Mouse (Mus musculus): ENCODE measurements around the gene Ttll11. TPM values are rescaled to one million over a fixed set of nuclear protein-coding genes. Genes with fewer than 3 reads are reported as not detected.

The Ttll11 gene
- 0.63 and 0.74 TPM in 2 replicates for polyA plus RNA-seq (2015; fragmentation: Nextera tagmentation; extraction: Ambion mirVana)

- peak within 1 kb of the TSS; percentile 76 for H3K4me3 ChIP-seq (replicated peaks)
- WGBS (ENCODE audit: insufficient replicate concordance), result under 1% methylated on average over 42 of the region's 42 CpGs
- peak within 1 kb of the TSS; percentile 55 for H3K27ac ChIP-seq (replicated peaks)
- peaks cover 17% of the 10 kb centered on the region; the same call in 1 of the 2 replicates for H3K27me3 ChIP-seq
- peaks cover 33% of the 10 kb centered on the region for H3K4me1 ChIP-seq (replicated peaks)
- H3K9me3 ChIP-seq (replicated peaks), result no peaks in the 10 kb centered on the region
- H3K9ac ChIP-seq, result peak within 1 kb of the TSS; percentile 75
- peak within 1 kb of the TSS; percentile 85 for H3K4me2 ChIP-seq
- H3K36me3 ChIP-seq (replicated peaks), result 0 out of 2 replicates have a peak, but pooled peaks cover 4% of the 10 kb centered on the region
- peak; percentile 86 for ATAC-seq (ENCODE audit: insufficient read depth)
These were observed at the start of gene Ttll11 for GRCm38 (mm10) chr2:35979644-35980021. TSS of gene Ttll11 (minus strand) at chr2:35979913.

GRCm38 (mm10) chr2:36023291-36023690, 43.6 kb upstream of the Ttll11 start:
- Histone ChIP-seq H3K27ac (replicated peaks) (no peak overlapping the region), H3K4me2 (no peak overlapping the region), H3K9ac (no peak overlapping the region), H3K4me3 (replicated peaks) (no peak overlapping the region), H3K36me3 (replicated peaks) (no peaks in the 10 kb centered on the region), H3K27me3 (peaks cover 5% of the 10 kb centered on the region; the same call in 1 of the 2 replicates), H3K9me3 (replicated peaks) (no peaks in the 10 kb centered on the region), H3K4me1 (replicated peaks) (no peaks in the 10 kb centered on the region)
- 25% methylated on average over 3 of the region's 3 CpGs for WGBS (ENCODE audit: insufficient replicate concordance)
- no peak for ATAC-seq (ENCODE audit: insufficient read depth)

GRCm38 (mm10) chr2:36021385-36022159, 41.9 kb upstream of the Ttll11 start:
- Histone ChIP-seq H3K27ac (replicated peaks) (no peak overlapping the region), H3K9ac (no peak overlapping the region), H3K4me3 (replicated peaks) (no peak overlapping the region), H3K36me3 (replicated peaks) (no peaks in the 10 kb centered on the region), H3K9me3 (replicated peaks) (no peaks in the 10 kb centered on the region), H3K27me3 (peaks cover 5% of the 10 kb centered on the region; the same call in 1 of the 2 replicates), H3K4me2 (peak overlapping the region; percentile 20; the same call in 1 of the 2 replicates), H3K4me1 (replicated peaks) (no peaks in the 10 kb centered on the region)
- 11% methylated on average over 32 of the region's 32 CpGs for WGBS (ENCODE audit: insufficient replicate concordance)
- ATAC-seq (ENCODE audit: insufficient read depth), result no peak

- Histone ChIP-seq H3K4me3 (replicated peaks) (no peak overlapping the region), H3K4me1 (replicated peaks) (0 out of 2 replicates have a peak, but pooled peaks cover 5% of the 10 kb centered on the region), H3K27ac (replicated peaks) (no peak overlapping the region), H3K4me2 (no peak overlapping the region), H3K9me3 (replicated peaks) (no peaks in the 10 kb centered on the region), H3K36me3 (replicated peaks) (no peaks in the 10 kb centered on the region), H3K9ac (no peak overlapping the region), H3K27me3 (peaks cover 47% of the 10 kb centered on the region)
- ATAC-seq (ENCODE audit: insufficient read depth), result peak; percentile 18; the same call in 1 of the 2 replicates
- WGBS (ENCODE audit: insufficient replicate concordance), result 35% methylated on average over 12 of the region's 12 CpGs
These were observed 33.3 kb upstream of the Ttll11 start for GRCm38 (mm10) chr2:36013010-36013409.

- Histone ChIP-seq H3K9me3 (replicated peaks) (no peaks in the 10 kb centered on the region), H3K9ac (no peak overlapping the region), H3K36me3 (replicated peaks) (no peaks in the 10 kb centered on the region), H3K4me1 (replicated peaks) (0 out of 2 replicates have a peak, but pooled peaks cover 5% of the 10 kb centered on the region), H3K4me3 (replicated peaks) (peak overlapping the region; percentile 36), H3K27me3 (peaks cover 52% of the 10 kb centered on the region), H3K27ac (replicated peaks) (no peak overlapping the region), H3K4me2 (peak overlapping the region; percentile 59)
- no peak for ATAC-seq (ENCODE audit: insufficient read depth)
- 1% methylated on average over 43 of the region's 44 CpGs for WGBS (ENCODE audit: insufficient replicate concordance)
These were observed 31.7 kb upstream of the Ttll11 start for GRCm38 (mm10) chr2:36011331-36011825.

- 41% methylated on average over 8 of the region's 8 CpGs for WGBS (ENCODE audit: insufficient replicate concordance)
- Histone ChIP-seq H3K36me3 (replicated peaks) (no peaks in the 10 kb centered on the region), H3K9ac (no peak overlapping the region), H3K4me2 (no peak overlapping the region), H3K4me1 (replicated peaks) (0 out of 2 replicates have a peak, but pooled peaks cover 5% of the 10 kb centered on the region), H3K9me3 (replicated peaks) (no peaks in the 10 kb centered on the region), H3K27ac (replicated peaks) (no peak overlapping the region), H3K4me3 (replicated peaks) (no peak overlapping the region), H3K27me3 (peaks cover 54% of the 10 kb centered on the region)
- no peak for ATAC-seq (ENCODE audit: insufficient read depth)
These were observed 30.9 kb upstream of the Ttll11 start for GRCm38 (mm10) chr2:36010579-36010978.

GRCm38 (mm10) chr2:36009386-36009785, 29.7 kb upstream of the Ttll11 start:
- ATAC-seq (ENCODE audit: insufficient read depth), result no peak
- H3K9ac ChIP-seq, result no peak overlapping the region
- peaks cover 54% of the 10 kb centered on the region for H3K27me3 ChIP-seq
- H3K36me3 ChIP-seq (replicated peaks), result no peaks in the 10 kb centered on the region
- WGBS (ENCODE audit: insufficient replicate concordance), result 25% methylated on average over 4 of the region's 4 CpGs
- H3K4me1 ChIP-seq (replicated peaks), result 0 out of 2 replicates have a peak, but pooled peaks cover 5% of the 10 kb centered on the region
- no peaks in the 10 kb centered on the region for H3K9me3 ChIP-seq (replicated peaks)
- H3K4me3 ChIP-seq (replicated peaks), result no peak overlapping the region
- H3K4me2 ChIP-seq, result no peak overlapping the region
- H3K27ac ChIP-seq (replicated peaks), result no peak overlapping the region

- peaks cover 50% of the 10 kb centered on the region for H3K27me3 ChIP-seq
- WGBS (ENCODE audit: insufficient replicate concordance), result 13% methylated on average over 1 of the region's 1 CpGs
- H3K27ac ChIP-seq (replicated peaks), result no peak overlapping the region
- H3K9me3 ChIP-seq (replicated peaks), result no peaks in the 10 kb centered on the region
- no peak for ATAC-seq (ENCODE audit: insufficient read depth)
- no peak overlapping the region for H3K4me3 ChIP-seq (replicated peaks)
- no peak overlapping the region for H3K9ac ChIP-seq
- 0 out of 2 replicates have a peak, but pooled peaks cover 5% of the 10 kb centered on the region for H3K4me1 ChIP-seq (replicated peaks)
- no peaks in the 10 kb centered on the region for H3K36me3 ChIP-seq (replicated peaks)
- no peak overlapping the region for H3K4me2 ChIP-seq
These were observed 28.4 kb upstream of the Ttll11 start for GRCm38 (mm10) chr2:36008071-36008470.

- Histone ChIP-seq H3K4me3 (replicated peaks) (no peak overlapping the region), H3K27ac (replicated peaks) (no peak overlapping the region), H3K27me3 (0 out of 2 replicates have a peak, but pooled peaks cover 2% of the 10 kb centered on the region), H3K36me3 (replicated peaks) (no peaks in the 10 kb centered on the region), H3K9ac (no peak overlapping the region), H3K4me2 (no peak overlapping the region), H3K4me1 (replicated peaks) (no peaks in the 10 kb centered on the region), H3K9me3 (replicated peaks) (no peaks in the 10 kb centered on the region)
- no peak for ATAC-seq (ENCODE audit: insufficient read depth)
- whole genome bisulfite sequencing (ENCODE audit: insufficient replicate concordance), result 30% methylated on average over 6 of the region's 6 CpGs
These were observed 22.5 kb upstream of the Ttll11 start for GRCm38 (mm10) chr2:36002188-36002587.

- no peak overlapping the region for H3K4me2 ChIP-seq
- no peak for ATAC-seq (ENCODE audit: insufficient read depth)
- 17% methylated on average over 1 of the region's 1 CpGs for WGBS (ENCODE audit: insufficient replicate concordance)
These were observed 20.7 kb upstream of the Ttll11 start for GRCm38 (mm10) chr2:36000390-36000789.

GRCm38 (mm10) chr2:35999212-35999611, 19.5 kb upstream of the Ttll11 start:
- Histone ChIP-seq H3K9me3 (replicated peaks) (no peaks in the 10 kb centered on the region), H3K9ac (no peak overlapping the region), H3K27me3 (no peaks in the 10 kb centered on the region; the same call in 1 of the 2 replicates), H3K4me3 (replicated peaks) (no peak overlapping the region), H3K36me3 (replicated peaks) (no peaks in the 10 kb centered on the region), H3K4me1 (replicated peaks) (no peaks in the 10 kb centered on the region), H3K27ac (replicated peaks) (no peak overlapping the region), H3K4me2 (no peak overlapping the region)
- ATAC-seq (ENCODE audit: insufficient read depth), result no peak

More at GRCm38 (mm10) chr2:36000390-36000789, 20.7 kb upstream of the Ttll11 start:
- no peaks in the 10 kb centered on the region for H3K9me3 ChIP-seq (replicated peaks)
- no peaks in the 10 kb centered on the region for H3K4me1 ChIP-seq (replicated peaks)
- H3K9ac ChIP-seq, result no peak overlapping the region
- no peaks in the 10 kb centered on the region for H3K27me3 ChIP-seq
- H3K4me3 ChIP-seq (replicated peaks), result no peak overlapping the region
- H3K27ac ChIP-seq (replicated peaks), result no peak overlapping the region
- H3K36me3 ChIP-seq (replicated peaks), result no peaks in the 10 kb centered on the region

Data from liver, embryonic 15.5 days (tissue).